Mouse (Mus musculus) liver, postnatal 0 days (tissue): Measurements from ENCODE around the gene Csrnp1.

ENCODE experiments used
- CTCF ChIP-seq: sonication (generic); IDR thresholded peaks from 2 replicates; pipeline ENCODE4 v1.5.1; 2016; ENCODE audit warnings: antibody characterized with exemption, low read depth
- EP300 ChIP-seq: IDR thresholded peaks from 2 replicates; pipeline ENCODE4 v1.6.1; 2016; ENCODE audit warnings: antibody characterized with exemption, low read depth, mild to moderate bottlenecking

DNA sequence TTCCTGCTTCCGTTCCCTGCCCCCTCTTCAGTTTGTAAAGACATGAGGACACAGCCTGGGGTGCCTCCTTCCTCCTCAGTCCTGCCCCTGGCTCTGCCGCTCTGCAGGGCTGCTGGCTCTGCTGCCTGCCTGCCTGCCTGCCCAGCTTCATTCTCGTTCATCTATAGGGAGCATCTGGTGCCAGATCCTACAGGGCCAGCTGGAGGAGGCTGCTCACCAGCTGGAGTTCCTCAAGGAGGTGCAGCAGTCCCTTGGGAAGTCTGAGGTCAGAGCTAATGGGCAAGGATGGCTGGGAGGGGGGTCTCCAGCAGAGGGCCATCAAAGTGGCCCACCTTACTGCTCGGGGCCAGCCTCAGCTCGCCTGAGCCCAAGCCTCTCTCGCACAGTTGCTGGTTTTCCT lies 34.0 kb downstream of the Csrnp1 start:
- no peak for TF ChIP-seq EP300
- TF ChIP-seq CTCF = no peak
